Mouse (Mus musculus) frontal cortex, postnatal 36 days (tissue): ENCODE measurements around the gene Inhbb.
A peak's percentile ranks its signal among the peaks of the same experiment; 100 is the strongest.

ENCODE experiments used
- DNase-seq, 2 experiments: peaks; one replicate each; pipeline ENCODE4 v3.0.0; 2022; ENCODE audit warnings: low spot score in 2 of 2

The Inhbb gene

DNA sequence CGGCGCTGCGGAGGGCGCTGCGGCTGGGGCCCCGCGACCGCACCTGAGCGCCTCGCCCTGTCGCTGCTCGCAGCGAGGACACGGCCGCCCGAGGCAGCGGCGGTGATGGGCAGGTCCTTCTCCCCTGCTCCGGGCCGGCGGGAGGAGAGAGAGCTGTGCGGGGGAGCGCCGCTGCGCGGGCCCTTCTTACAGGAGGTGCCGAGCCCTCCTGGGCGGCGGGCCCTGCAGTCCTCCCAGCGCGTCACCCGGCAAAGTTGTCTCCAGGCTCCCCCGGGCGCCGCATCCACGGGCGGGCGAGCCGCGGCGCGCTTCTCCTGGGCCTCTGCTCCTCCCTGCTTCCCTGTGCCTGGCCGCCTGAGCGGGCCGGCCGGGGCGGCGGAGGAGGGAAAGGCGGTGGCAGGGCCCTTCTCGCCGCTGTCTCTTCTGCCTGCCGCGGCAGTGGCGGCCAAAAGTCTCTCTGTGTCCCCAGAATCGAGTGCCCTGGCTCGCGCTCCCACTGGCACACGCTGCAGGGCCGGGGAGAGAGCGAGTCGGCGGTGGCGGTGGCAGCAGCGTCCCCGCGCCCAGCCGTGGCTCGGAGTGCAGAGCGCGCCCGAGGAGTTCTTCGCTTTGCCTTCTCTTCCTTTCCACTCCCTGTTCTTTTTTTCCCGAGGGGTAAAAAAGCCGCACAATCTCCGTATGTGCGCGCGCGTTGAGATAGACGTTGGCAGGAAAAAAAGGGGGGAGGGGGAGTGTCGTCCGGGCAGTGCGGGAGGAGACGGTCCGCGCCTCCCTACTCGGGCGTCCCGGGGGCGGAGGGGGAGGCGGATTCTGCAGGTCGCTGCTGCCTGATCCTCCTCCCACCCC is at the start of gene Inhbb:
Gene Inhbb (minus strand): TSS at position 673 of the 846 bp plus-strand sequence.
- DNase-seq = peak; percentile 37 to 56

DNA sequence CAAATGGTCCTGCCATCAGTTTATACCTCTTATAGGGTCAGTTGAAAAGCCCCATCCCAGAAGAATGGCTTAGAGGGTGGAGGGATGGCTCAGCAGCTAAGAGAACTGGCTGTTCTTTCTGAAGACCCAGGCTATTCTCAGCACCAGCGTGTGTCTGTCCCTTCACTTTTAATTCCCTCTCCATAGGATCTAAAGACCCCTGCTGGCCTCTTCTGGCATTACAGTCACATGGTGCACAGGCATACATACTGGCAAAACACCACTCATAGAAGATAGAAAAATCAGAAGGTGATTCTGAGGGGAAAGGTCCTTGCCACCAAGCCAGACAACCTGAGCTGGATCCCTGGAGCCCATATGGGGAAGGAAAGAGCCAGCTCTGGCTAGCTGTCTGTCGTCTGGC is 41.3 kb upstream of the Inhbb start:
- DNase-seq = peak in 1 of 2 experiments; percentile 24

DNA sequence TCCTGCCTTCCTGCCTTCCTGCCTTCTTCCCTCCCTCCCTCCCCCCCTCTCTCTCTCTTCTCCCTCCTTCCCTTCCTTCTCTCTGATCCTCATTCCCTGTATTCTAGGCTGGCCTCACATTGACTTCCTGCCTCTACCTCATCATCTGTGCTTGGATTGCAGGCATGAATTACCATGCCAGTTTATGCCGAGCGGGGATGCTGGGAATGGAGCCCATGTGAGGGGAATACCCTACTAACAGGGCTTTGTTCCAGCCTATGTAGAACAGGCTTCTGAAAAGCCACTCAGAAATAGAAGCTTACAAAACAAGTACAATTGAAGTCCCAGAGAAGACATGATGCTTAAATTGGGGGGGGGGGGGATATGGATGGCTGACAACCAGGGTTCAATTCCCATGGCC is 38.0 kb upstream of the Inhbb start:
- DNase-seq = no peak

DNA sequence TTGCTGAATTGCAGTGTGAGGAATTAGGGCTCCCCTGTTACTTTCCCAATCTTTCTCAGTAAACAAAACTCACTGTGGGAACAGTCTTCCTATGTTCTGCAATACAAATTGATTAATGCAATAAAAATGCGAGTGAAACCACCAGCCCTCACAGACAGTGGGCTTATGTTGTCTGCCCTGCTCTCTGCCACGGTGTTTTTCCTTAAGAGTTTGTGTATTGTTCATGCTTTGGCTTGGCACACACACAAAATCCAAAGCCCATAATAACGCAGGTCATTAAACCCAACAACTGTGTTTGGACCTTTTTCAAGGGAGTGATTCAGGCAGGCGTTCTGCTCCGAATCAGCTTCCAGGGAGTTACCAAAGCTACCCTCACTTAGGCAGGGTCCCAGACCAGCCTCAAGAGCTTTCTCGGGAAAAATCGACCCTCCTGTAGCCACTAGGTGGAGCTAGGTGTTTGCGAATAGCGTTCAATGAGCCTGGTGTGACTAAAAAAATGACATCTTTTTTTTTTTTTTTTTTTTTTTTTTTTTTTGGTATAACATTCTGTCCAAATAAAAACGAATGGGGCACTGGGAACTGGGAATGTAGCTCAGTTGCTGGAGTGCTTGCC is 36.1 kb upstream of the Inhbb start:
- peak; percentile 57 to 75 for DNase-seq

DNA sequence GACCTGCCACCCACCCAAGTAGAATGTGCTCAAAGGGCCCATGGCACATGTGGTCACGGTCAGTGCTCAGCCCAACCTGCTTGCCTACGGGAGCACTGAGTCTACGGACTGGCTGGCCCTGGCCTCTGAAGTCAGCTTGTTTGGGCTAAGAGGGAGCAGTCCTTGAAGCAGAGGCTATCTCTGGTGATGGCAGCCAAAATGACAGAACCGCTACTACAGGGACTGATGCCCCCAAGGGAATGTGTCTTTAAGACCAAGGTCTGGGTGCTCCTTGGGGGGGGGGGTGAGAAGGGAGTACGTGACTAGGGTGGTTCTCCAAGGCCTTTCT is 35.4 kb upstream of the Inhbb start:
- DNase-seq = no peak

DNA sequence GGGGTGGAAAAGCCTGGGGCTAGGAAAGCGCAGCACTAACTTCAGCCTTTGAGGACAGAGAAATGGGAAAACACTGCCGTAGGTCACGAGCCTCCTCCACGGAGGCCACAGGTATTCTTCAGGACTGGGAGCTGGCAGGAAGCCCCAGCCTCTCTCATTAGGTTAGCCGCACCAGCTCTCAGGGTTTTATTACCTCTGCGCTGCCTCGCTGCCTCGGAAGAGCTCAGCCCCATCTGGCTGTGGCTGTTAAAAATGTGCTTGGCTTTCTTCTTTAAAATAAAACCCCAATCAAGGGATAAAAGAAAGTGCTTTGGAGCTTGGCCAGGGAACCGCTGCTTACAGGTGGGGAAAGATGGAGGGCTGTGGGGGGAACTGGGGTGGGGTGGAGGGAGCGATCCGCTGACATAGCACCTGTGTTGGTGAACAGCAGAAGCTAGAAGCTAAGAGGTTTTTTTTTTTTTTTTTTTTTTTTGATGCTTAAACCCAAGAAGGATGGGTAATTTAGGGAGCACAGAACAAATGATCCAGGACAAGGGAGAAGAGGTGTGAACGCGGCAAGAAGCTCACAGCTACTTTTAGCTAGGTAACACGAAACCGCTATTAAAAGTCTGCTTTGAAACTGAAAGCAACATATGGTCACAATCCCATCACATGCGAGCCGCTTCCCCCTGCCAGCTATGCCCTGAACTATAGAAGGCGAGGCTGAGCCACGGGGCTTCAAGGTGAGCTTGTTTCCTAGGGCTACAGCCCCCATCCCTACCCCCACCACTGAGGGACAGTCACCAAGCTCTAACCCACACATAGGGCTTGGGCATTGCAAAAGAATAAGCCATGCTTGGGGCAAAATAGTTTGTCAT is 34.9 kb upstream of the Inhbb start:
- DNase-seq = peak in 1 of 2 experiments; percentile 19

DNA sequence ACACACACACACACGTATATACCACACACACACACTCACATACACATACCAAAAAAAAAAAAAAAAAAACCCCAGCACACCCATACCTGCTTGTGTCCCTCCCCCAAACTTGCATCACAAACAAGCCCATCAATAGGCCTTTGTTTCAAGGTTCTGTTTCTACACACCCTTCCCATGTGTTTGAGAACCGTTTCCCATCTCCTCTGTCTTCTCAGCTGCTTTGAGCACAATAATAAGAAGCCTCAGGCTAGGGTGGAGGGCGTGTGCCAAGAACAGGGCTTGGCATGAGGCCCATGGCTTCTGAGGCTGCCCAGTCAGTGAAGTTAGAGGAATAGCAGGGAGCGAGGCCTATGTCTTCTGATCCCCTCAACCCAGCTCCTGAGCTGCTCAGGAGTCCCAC is 31.7 kb upstream of the Inhbb start:
- DNase-seq = no peak

DNA sequence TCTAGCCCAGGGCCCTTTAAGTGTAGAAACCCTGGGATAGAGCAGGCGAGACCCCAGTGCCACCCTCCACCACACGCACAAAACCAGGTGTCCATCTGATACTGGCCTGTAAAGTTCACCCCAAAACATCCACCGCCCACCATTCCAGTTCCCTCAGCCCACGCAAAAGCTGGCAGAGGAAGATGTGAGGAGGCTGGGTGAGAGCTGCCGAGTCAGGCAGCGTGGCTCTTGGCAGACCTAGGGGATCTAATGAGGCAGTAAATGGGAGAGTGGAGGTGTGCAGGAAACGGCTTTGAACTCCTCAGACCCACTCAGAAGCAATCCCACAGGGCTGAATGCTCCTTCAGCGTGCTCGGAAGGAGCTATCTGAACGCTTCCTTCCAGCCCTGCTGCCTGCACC is 29.4 kb upstream of the Inhbb start:
- peak; percentile 46 to 48 for DNase-seq

DNA sequence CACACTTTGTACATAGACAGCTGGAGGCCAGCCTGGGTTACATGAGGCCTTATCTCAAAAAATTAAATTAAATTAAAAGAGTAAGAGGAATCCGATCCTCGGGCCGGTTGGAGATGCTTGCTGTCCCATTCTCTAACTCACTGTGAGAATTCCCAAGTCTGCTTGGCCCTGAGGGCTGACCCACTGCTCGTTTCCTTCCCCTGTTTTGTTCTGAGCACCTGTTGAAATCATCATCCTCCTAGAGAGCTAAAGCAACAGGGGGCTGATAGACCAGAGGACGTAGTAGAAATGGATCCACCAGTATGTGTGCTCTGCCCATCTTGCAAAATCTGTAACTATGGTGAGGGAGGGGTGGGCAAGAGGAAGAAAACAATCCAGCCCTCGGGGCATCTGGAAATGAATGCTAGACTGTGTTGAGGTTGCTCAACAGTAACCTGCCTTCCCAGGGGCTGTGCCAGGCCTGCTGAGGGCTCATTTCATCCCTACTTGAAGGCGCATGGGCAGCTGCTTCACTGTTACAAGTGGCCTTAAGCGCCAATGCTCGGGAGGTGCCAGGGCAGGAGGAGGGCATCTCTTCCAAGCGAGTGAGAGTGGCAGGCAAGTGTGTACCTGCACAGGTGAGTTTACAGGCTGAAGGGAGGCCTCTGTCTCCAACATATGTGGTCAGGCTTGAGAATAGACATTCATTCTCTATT is 28.8 kb upstream of the Inhbb start:
- DNase-seq = no peak

DNA sequence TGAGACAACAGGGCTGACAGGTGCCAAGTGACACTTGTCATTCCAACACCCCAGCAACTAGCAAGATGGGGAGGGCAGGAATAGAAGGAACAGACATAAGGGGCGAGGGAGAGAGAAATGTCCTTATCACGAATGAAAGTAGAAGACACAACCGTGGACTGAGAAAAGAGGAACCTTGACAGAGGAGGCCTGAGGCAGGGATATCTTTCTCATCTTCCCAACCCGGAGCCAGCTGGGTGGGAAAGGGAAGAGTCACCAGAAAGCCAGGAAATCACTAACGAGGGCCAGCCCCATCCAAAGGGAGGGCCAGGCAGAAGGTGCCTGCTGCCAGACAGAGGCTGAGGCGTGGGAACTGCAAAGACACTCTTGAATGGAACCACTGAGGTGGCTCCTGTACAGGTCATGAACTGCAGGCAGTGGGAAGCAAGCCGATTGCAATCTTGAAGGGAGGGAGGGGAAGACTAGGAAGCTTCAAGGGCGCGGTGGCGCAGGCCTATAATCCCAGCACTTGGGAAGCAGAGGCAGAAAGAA is 24.8 kb upstream of the Inhbb start:
- DNase-seq = no peak

DNA sequence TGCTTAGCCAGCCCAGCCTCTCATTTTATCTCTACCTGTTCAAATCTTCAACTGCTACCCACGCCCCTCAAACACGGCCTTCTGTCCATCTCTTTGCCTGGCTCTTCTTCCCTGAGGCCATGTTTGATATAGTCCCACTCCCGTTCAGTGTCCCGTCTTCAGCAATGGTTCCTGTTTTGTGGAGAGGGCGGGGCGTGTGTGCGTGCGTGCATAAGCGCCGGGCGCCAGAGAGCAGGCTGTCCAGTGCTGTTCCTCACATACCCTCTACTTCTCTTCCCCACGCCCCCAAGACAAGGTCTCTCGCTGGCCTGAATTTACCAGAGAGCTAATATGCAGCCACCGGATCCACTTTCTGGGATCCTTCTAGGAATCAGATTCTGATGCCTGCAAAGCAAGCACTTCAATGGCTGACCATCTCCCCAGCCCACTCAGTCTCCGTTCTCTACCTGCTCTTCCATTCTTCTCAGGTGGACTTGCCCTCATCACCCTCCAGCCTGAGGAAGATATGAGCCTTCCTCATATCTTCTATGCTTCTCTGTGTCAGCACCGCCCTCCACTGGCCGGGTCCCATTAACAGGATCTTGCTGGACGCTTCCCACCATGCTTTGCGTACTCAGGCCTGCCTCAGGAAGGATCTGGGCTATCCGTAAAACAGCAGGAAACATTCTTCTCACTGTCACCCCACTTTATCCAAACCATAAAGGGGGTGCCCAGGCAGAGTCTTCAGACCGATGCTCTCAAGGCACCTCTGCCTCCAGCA is 21.7 kb upstream of the Inhbb start:
- DNase-seq = no peak

DNA sequence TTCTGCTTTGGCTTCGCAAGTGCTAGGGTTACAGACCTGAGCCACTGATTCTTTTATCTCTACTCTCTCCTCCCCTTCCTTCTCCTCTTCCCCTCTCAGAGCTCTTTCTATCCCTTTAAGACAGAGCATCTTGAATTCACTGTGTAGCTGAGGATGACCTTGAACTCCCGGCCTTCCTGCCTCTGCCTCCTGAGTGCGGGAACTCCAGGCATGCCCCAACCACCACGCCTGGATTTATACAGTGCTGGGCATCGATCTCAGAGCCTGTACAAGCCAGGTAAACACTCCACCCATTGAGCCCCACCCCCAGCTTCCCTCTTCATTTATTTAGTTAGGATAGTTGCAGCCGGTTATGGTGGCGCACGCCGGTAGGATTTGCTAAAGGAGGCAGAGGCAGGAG is 20.9 kb upstream of the Inhbb start:
- DNase-seq = no peak

DNA sequence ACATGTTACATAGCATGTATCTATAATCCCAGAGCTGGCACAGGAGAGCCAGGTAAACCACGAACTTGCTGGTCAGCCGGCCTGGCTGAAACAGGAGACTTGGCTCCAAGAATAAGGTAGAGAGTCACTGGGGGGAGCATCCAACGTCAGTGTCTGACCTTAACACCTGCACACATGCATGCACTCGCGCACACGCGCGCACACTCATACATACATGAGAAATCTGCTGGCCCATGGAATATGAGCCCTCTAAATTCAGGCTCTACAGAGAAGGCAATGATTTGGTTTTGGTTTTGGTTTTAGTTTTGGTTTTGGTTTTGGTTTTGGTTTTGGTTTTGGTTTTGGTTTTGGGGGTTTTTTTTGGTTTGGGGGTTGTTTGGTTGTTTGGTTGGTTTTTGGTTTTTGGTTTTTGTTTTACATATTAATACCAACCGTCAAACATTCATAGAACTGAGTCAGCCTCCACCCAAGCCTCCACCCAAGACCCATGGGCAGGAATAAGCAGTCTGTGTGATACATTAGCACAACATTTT is 16.1 kb upstream of the Inhbb start:
- no peak for DNase-seq

DNA sequence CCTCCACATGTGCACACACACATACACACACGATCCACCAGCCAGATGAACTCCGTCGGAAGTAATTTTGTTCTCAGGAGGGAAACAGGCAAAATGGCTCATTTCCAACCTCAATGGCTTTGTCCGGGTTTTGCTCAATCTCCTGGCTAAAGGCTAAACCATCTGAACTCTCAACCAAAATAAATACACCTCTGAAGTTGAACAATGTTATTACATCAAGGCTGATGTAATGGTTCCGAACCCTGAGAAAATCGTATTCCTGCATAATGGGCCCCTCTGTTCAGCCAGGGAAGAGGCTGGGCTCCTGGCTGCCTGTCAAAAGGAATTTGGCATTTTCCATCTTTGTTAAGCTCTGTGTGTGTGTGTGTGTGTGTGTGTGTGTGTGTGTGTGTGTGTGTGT is 15.4 kb upstream of the Inhbb start:
- no peak for DNase-seq

DNA sequence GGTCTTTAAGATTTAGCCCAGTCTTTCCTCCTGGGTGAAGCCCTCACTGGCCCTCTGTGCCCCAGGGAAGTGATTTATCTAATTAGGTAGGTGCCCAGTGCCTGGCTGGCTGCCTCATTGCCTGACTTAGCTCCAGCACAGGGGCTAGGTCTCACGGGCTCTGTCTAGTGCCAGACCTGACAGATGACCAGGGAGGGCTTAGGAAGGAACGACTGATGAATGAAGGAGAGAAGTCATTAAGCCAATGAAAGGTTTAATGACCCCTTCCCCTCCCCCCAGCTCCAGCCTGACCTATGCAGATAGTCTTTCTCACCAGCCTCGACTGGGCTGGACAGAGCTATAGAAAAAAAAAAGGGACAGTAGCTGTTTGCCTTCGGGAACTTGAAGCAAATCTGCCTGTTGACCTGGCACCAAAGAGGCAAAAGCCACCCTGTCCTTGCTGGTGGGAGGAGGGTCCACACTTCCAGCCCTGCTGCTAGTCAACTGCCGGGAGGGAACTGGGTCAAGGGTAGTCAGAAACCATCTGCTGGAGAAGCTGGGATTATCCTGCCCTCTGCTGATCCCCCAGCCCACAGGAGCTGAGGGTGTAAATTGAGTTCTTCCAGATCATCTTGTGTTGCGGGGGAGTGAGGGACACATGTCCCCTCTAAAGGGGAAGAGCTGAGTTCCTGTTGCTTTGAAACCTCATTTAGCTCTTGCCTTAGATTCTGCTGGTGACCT is 2.3 kb upstream of the Inhbb start:
- DNase-seq = no peak

DNA sequence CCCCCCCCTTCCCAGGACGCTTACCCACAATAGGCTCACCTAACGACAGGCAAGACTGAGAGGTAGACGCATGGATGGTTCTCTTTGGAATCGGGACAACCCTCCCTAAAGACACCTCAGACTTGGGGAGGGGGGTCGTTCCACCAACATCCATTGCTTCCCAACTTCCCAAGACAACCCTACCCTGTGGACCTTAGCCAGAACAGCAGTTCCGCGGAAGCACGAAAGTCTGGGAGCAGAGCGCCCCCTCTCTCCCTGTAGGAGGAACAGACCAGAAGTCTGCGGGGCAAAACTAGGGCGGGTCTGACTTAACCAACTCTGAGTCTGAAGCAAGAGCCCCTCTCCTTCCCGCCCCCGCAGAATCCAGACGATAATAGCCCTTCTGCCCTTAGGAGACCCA is 1.5 kb upstream of the Inhbb start:
- peak; percentile 45 to 53 for DNase-seq

DNA sequence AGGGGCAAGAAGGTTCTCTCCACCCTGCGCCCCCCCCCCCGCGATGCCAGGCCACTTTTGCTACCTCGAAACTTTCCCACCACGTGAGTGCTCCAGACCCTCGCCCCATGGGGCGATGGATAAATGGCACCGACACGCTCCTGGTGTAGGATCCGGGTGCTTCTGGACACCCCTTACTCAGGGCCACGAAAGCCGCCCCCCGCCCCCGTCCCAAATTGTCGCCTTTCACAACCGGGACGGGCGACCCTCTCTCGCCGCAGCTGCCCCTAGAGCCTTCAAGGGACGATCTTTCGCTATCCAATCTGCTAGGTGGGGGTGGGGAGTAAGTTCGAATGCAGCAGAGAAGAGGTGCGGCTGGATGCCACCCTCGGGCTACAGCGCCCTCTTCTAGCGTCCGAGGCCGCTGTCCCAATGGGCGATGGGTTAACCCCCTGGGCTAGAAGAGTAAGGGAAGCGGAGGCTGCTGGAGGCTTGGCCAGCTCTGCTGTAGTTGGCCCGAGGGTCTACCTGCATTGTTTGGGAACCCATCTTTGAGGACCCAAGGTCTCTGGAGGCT is 490 bp upstream of the Inhbb start:
- no peak for DNase-seq

DNA sequence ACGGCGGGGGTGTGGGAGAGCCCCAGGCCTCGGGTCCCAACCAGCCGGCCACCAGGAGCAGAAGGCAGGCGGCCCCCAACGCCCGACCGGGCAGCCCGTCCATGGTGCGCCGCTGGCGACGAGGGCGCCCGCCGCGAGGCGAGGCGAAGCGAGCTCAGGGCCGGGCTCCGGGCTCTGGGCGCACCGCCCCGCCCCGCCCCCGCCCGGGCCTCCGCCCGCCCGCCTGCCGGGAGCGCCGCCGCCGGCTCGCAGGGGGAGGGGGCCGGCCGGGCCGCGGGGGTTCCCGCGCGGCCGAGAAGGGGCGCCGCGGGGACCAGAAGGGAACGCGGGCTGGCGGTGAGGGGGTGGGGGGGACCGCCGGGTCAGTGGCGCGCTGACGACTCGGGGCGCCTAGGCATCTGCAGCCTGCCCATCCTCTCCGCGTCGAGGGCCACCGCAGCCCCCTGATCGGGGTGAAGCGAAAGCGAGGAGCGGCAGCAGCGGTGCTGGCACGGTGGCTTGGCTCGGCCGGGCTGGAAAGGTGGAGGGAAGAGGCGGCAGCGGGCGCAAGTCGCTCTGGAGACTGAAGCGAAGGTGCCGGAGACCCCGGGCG is 968 bp downstream of the Inhbb start:
- DNase-seq = no peak
